Mouse (Mus musculus) urinary bladder, postnatal 25 days (tissue): ENCODE results near the gene BC100530.
"Not testable (repeated sequence)": the region's sequence is repeated elsewhere in the genome, so short reads cannot be mapped to it uniquely, and the experiment has no call there.

Experiments
- DNase-seq: peaks from one replicate; pipeline ENCODE4 v3.0.0; 2022; ENCODE audit warnings: low spot score

Gene BC100530

DNA sequence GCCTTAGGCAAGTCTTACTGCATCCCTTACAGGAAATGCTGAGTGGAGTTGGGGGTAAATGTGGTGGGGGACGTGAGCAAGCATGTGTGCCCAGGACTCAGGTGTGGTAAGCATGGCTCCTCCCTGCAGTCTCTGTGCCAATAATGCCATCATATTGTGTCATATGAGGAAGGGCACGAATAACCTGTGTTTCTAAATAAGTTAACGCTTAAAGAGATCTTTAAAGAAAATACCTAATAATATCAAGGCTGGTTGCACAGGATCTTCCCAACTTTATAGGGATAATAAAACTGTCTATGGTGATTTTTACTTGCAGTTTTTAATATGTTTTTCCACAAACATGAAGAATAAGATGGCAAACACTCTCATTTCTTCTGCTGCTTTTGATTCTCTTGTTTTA is at the start of gene BC100530:
Gene BC100530, minus strand, starts transcription at position 101 of the 400 bp plus-strand sequence.
- not testable (repeated sequence) for DNase-seq

- no peak for DNase-seq
These were observed 40.8 kb upstream of the BC100530 start, which contains the start of gene Stfa2 for GRCm38 (mm10) chr16:36408357-36408756. Stfa2 (minus strand) TSS chr16:36408457.

- DNase-seq, result no peak
These were observed 21.5 kb upstream of the BC100530 start for GRCm38 (mm10) chr16:36389060-36389459.

GRCm38 (mm10) chr16:36337171-36337570 is 30.4 kb downstream of the BC100530 start:
- DNase-seq, result no peak

DNA sequence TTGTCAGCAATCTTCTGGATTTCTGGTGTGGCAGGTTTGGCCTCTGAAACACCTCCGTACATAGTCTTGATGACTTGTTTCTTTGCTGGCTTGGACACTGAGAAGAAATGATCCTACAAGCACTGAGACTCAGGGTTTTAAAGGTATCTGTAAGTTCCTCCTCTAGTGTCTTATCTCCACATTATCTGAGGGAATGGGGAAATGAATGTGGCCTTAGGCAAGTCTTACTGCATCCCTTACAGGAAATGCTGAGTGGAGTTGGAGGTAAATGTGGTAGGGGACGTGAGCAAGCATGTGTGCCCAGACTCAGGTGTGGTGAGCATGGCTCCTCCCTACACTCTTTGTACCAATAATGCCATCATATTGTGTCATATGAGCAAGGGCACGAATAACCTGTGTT is 33.3 kb downstream of the BC100530 start, which contains the start of gene BC117090:
Gene BC117090, minus strand, starts transcription at position 101 of the 400 bp plus-strand sequence.
- no peak for DNase-seq

GRCm38 (mm10) chr16:36319286-36319685 is 48.3 kb downstream of the BC100530 start:
- no peak for DNase-seq

GRCm38 (mm10) chr16:36316111-36316510 is 51.4 kb downstream of the BC100530 start:
- not testable (repeated sequence) for DNase-seq
